Mouse (Mus musculus) liver, embryonic 15.5 days (tissue): ENCODE results near the gene Nemp1. TPM values are rescaled to one million over a fixed set of nuclear protein-coding genes. Genes with fewer than 3 reads are reported as not detected.

Experiments used
- ATAC-seq: fragments of 200-750 bp; cut with Nextera tagmentation; 2 replicates; pipeline ENCODE4 v1.8.0; 2017; ENCODE audit warnings: moderate number of reproducible peaks, mild to moderate bottlenecking, moderate library complexity; ENCODE audit not compliant: insufficient read depth
- H3K27ac ChIP-seq: fragments of 300-500 bp; sonication (generic); replicated peaks from 2 replicates; pipeline ENCODE4 v1.5.1; 2015; ENCODE audit warnings: mild to moderate bottlenecking, inconsistent platforms
- H3K27me3 ChIP-seq: fragments of 300-500 bp; sonication (generic); 2 replicates; pipeline ENCODE4 v1.6.1; 2015; ENCODE audit warnings: mild to moderate bottlenecking, inconsistent platforms
- H3K36me3 ChIP-seq: fragments of 300-500 bp; sonication (generic); replicated peaks from 2 replicates; pipeline ENCODE4 v1.6.1; 2015; ENCODE audit warnings: moderate library complexity, mild to moderate bottlenecking, inconsistent platforms
- H3K4me1 ChIP-seq: fragments of 300-500 bp; sonication (generic); replicated peaks from 2 replicates; pipeline ENCODE4 v1.6.1; 2015; ENCODE audit warnings: inconsistent platforms
- H3K4me2 ChIP-seq: fragments of 300-500 bp; sonication (generic); 2 replicates; pipeline ENCODE4 v1.6.1; 2015; ENCODE audit warnings: moderate library complexity, mild to moderate bottlenecking, inconsistent platforms
- H3K4me3 ChIP-seq: fragments of 300-500 bp; sonication (generic); replicated peaks from 2 replicates; pipeline ENCODE4 v1.5.1; 2015; ENCODE audit warnings: mild to moderate bottlenecking, inconsistent platforms
- H3K9ac ChIP-seq: fragments of 300-500 bp; sonication (generic); 2 replicates; pipeline ENCODE4 v1.6.1; 2015; ENCODE audit warnings: moderate library complexity, mild to moderate bottlenecking, inconsistent platforms
- H3K9me3 ChIP-seq: fragments of 300-500 bp; sonication (generic); replicated peaks from 2 replicates; pipeline ENCODE4 v1.6.1; 2016; ENCODE audit warnings: inconsistent platforms
- WGBS: fragments of 180-500 bp; shearing (Covaris S2); methylation state at CpG from one replicate; pipeline ENCODE4 v1.1.7; 2015; ENCODE audit warnings: mixed read lengths; ENCODE audit not compliant: insufficient replicate concordance; 5-methylcytosine and 5-hydroxymethylcytosine counted together
- polyA plus RNA-seq: library from polyadenylated mRNA; unstranded; fragments of >200 nt; fragmentation: Nextera tagmentation; extraction: Ambion mirVana; gene quantifications from 2 replicates; pipeline ENCODE4 v1.2.1, GENCODE M21; 2015

The Nemp1 gene
- polyA plus RNA-seq, 1 experiment from 2014 or later: 5.7 TPM

DNA sequence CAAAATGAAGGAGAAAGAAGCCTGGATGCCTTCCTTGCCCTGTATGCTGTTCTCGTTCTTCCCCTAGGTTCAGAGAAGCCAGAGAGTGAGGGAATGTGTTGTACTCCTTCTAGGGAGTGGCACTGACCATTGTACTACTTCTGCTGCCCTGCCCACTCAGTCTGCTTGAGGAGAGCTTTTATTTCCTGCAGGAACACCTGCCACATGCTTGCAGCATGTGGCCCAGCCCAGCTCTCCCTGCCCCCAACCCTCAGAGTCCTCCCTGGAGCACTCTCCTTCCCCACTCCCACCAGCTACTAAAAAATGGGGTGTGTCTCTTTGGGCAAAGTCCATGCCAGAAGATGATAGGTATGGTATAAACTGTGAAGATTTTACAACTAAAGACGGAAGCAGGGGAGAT is 37.6 kb downstream of the Nemp1 start:
- 0 out of 2 replicates have a peak, but pooled peaks cover under 1% of the 10 kb centered on the region for H3K36me3 ChIP-seq
- H3K9ac ChIP-seq: no peak overlapping the region
- ATAC-seq: no peak
- H3K27ac ChIP-seq: no peak overlapping the region
- H3K4me2 ChIP-seq: no peak overlapping the region
- no peaks in the 10 kb centered on the region for H3K9me3 ChIP-seq
- H3K4me3 ChIP-seq: no peak overlapping the region
- 0 out of 2 replicates have a peak, but pooled peaks cover 2% of the 10 kb centered on the region for H3K27me3 ChIP-seq
- 41% methylated on average over 2 of the region's 2 CpGs for WGBS
- no peaks in the 10 kb centered on the region; the same call in 1 of the 2 replicates for H3K4me1 ChIP-seq

DNA sequence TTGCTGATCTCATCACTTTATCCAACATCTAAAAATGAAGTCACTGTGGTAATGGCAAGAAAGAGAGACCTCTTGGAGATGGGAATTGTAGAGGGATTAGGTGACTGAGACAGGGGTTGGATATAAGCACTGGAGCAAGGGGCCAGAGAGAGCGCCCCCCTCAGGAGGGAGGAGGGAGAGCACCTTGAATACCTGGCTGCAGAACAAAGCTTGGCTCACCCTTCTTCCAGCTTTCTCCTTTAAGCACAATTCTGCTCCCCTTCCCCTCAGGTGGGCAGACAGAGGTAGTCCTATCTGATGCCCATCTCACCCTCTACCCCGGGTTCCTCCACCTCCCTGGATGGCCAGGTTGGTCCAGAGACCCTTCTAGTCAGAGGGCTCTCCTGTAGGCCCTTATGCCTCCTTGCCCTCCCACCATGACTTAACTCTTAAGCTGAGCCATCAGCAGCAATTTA is 38.1 kb downstream of the Nemp1 start, which contains the start of gene Myo1a:
Gene Myo1a (plus strand): TSS at position 405 of the 455 bp plus-strand sequence.
- H3K9ac ChIP-seq: no peak within 1 kb of the TSS
- no peak within 1 kb of the TSS for H3K4me3 ChIP-seq
- H3K4me2 ChIP-seq: no peak within 1 kb of the TSS
- no peaks in the 10 kb centered on the region; the same call in 1 of the 2 replicates for H3K4me1 ChIP-seq
- H3K36me3 ChIP-seq: no peaks in the 10 kb centered on the region
- WGBS: 43% methylated on average over 2 of the region's 2 CpGs
- 0 out of 2 replicates have a peak, but pooled peaks cover 2% of the 10 kb centered on the region for H3K27me3 ChIP-seq
- ATAC-seq: no peak
- H3K9me3 ChIP-seq: no peaks in the 10 kb centered on the region
- H3K27ac ChIP-seq: no peak within 1 kb of the TSS

DNA sequence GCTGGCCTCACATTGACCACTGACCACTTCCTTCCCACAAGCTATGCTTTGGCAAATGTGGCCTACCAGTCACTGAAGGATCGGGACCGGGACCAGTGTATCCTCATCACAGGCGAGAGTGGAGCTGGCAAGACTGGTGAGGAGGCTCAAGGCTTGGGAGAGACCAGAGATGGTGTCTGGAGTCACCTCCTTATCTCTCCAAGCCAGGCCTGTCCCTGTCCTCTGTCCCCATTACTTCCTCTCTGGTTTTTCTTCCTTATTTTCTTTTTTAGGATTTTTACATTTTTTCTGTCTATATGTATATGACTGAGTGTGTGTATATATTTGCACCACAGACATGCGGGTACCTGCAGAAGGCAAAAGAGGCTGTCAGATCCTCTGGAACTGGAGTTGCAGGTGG is 39.1 kb downstream of the Nemp1 start:
- WGBS: 38% methylated on average over 4 of the region's 4 CpGs
- H3K4me1 ChIP-seq: no peaks in the 10 kb centered on the region; the same call in 1 of the 2 replicates
- no peak overlapping the region for H3K4me2 ChIP-seq
- no peak overlapping the region for H3K27ac ChIP-seq
- no peak overlapping the region for H3K9ac ChIP-seq
- H3K36me3 ChIP-seq: no peaks in the 10 kb centered on the region
- H3K27me3 ChIP-seq: 0 out of 2 replicates have a peak, but pooled peaks cover 2% of the 10 kb centered on the region
- no peaks in the 10 kb centered on the region for H3K9me3 ChIP-seq
- no peak for ATAC-seq
- H3K4me3 ChIP-seq: no peak overlapping the region

DNA sequence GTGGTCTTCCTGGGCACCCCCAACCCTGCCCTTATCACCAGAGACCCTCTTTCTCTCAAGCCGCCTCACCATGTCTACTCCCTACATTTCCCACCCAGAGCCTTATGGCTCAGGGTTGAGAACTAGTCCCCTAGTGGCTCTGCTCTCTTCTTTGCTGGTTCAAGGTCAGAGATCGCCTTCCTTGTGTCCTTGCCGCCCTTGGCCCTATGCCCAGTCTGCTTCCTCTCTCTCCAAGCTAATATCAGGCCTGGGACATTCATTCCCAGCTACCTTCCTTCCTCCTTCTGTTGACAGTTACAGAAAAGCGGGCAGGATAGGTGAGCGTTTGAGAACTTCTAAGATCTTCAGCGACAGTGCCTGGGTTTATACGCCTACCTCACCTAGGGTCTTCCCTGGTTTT is 41.0 kb downstream of the Nemp1 start:
- 63% methylated on average over 7 of the region's 7 CpGs for WGBS
- Histone ChIP-seq H3K4me1 (no peaks in the 10 kb centered on the region; the same call in 1 of the 2 replicates), H3K36me3 (no peaks in the 10 kb centered on the region), H3K27ac (no peak overlapping the region), H3K4me3 (no peak overlapping the region), H3K9ac (no peak overlapping the region), H3K4me2 (no peak overlapping the region), H3K9me3 (no peaks in the 10 kb centered on the region), H3K27me3 (0 out of 2 replicates have a peak, but pooled peaks cover 2% of the 10 kb centered on the region)
- ATAC-seq: no peak

DNA sequence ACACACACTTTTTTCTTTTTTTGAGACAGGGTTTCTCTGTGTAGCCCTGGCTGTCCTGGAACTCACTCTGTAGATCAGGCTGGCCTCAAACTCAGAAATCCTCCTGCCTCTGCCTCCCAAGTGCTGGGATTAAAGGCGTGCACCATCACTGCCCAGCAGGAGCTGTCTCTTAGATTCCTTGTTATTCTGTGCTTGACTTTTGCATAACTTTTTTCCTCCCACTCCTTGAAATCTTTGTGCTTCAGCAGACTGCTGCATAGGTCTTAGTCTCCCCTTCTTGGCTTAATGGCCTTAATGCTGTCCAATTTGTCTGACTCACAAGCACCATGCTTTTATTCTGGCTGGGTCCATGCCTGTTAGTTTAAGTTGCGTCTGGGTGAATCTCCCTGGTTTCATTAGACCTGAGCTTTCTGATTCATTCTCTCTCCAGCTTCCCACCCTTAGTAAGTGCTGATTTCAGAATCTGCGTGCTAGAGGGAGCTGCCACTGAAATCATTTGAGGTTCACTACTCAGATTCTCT is 42.2 kb downstream of the Nemp1 start:
- peaks cover 6% of the 10 kb centered on the region; the same call in 1 of the 2 replicates for H3K27me3 ChIP-seq
- 67% methylated on average over 3 of the region's 3 CpGs for WGBS
- H3K27ac ChIP-seq: no peak overlapping the region

DNA sequence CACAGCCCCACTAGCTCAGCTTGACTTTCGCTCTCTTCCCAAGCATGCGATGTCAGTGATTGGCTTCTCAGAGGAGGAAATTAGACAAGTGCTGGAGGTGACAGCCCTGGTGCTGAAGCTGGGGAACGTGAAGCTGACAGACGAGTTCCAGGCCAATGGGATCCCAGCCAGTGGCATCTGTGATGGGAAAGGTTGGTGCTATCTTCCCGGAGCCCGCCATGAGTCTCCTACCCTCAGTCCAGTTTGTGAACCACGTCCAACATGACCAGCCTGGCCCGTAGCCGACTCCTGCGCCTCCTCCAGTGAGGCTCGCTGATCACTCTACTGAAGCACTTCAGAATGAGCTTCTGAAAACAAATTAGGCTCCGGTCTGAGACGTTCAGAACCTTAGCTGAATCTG is 43.6 kb downstream of the Nemp1 start:
- no peaks in the 10 kb centered on the region for H3K36me3 ChIP-seq
- ATAC-seq: no peak
- H3K9ac ChIP-seq: no peak overlapping the region
- H3K4me3 ChIP-seq: no peak overlapping the region
- 69% methylated on average over 13 of the region's 13 CpGs for WGBS
- H3K27ac ChIP-seq: no peak overlapping the region
- peaks cover 6% of the 10 kb centered on the region; the same call in 1 of the 2 replicates for H3K27me3 ChIP-seq
- H3K4me2 ChIP-seq: no peak overlapping the region
- H3K9me3 ChIP-seq: no peaks in the 10 kb centered on the region
- no peaks in the 10 kb centered on the region; the same call in 1 of the 2 replicates for H3K4me1 ChIP-seq

More for the DNA sequence above, 42.2 kb downstream of the Nemp1 start:
- no peak overlapping the region for H3K4me3 ChIP-seq
- no peak overlapping the region for H3K4me2 ChIP-seq
- H3K9ac ChIP-seq: no peak overlapping the region
- ATAC-seq: no peak
- no peaks in the 10 kb centered on the region for H3K36me3 ChIP-seq
- no peaks in the 10 kb centered on the region; the same call in 1 of the 2 replicates for H3K4me1 ChIP-seq
- no peaks in the 10 kb centered on the region for H3K9me3 ChIP-seq

DNA sequence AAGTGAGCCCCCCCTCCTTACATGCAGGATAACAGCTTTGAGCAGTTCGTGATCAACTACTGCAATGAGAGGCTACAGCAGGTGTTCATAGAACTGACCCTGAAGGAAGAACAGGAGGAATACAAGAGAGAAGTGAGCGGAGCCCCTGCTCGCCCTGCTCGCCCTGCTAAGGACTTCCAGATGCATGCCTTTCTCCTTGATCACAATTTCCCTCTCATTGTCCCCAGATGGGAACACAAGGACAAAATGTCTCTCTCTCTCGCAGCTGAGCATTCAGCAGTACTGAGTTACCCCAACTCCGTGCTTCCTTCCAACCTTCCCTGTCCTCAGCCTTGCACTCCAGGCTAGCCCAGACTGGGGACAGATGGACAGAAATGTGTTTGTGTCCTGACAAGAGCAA is 46.0 kb downstream of the Nemp1 start:
- 70% methylated on average over 6 of the region's 6 CpGs for WGBS
- ATAC-seq: no peak
- H3K27ac ChIP-seq: no peak overlapping the region

DNA sequence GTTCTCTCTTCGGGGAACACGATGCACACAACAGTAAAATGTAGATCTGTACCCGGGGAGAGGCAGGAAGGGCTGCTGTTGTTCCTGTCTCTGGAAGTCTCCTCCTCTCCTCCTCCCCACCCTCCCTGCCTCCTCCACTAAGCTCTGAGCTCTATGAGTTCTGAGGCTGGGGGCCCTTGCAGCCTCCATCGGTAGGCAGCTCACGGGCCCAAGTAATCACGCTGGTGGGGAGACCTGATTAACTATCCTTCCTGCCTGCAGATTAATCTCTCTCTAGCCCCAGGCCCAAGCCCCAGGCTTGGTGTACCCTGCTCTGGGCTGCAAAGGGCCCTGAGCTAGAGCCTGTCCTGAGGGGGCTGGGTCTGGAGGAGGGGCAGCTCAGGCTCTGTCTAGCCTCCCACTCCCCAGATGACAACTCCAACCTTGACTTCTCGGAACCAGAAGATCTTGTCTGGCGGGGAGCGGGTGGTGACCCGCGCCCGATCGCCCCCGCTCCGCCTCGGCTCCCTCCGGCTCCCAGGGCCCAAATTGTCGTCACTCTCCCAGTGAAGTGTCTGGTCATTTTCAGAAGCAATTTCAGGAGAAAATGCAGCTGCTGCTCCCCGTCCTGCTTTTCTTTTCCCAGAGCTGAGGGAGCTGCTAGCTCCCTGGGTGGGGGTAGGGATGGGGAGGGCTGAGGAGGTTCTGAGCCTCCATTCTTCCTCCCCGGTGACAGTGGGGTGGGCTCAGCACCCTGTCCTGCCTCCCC is 55.1 kb downstream of the Nemp1 start:
- H3K36me3 ChIP-seq: no peaks in the 10 kb centered on the region
- no peak overlapping the region for H3K27ac ChIP-seq
- peaks cover 34% of the 10 kb centered on the region for H3K4me1 ChIP-seq
- no peak for ATAC-seq
- H3K9me3 ChIP-seq: no peaks in the 10 kb centered on the region
- no peak overlapping the region for H3K9ac ChIP-seq
- no peak overlapping the region; the same call in 1 of the 2 replicates for H3K4me2 ChIP-seq
- WGBS: 22% methylated on average over 20 of the region's 20 CpGs
- H3K4me3 ChIP-seq: no peak overlapping the region
- peaks cover 56% of the 10 kb centered on the region for H3K27me3 ChIP-seq

More for the DNA sequence above, 46.0 kb downstream of the Nemp1 start:
- Histone ChIP-seq H3K9ac (no peak overlapping the region), H3K4me3 (no peak overlapping the region), H3K9me3 (no peaks in the 10 kb centered on the region), H3K27me3 (peaks cover 6% of the 10 kb centered on the region; the same call in 1 of the 2 replicates), H3K36me3 (no peaks in the 10 kb centered on the region), H3K4me2 (no peak overlapping the region), H3K4me1 (no peaks in the 10 kb centered on the region)

DNA sequence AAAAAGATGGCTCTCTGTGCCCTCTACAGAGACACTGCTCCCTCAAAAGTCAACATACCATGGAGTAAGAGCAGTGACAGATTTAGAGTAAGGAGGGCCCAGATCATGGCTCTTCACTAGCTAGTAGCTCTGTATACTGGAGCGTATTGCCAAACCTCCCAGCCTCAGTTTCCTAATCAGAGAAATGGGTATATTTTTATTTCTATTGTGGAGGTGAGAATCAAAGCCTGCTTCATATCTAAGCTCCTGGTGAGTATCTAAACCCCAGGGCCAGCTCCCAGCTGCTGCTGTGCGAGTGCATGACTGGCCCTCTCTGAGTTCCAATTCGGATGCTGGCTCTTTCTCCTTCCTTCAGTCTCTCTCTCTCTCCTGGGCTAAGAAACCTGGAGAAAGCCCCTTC is 57.5 kb downstream of the Nemp1 start, which contains the start of gene Tac2:
Gene Tac2 (plus strand): TSS at position 301 of the 400 bp plus-strand sequence.
- H3K4me1 ChIP-seq: peaks cover 53% of the 10 kb centered on the region
- no peaks in the 10 kb centered on the region for H3K36me3 ChIP-seq
- no peak within 1 kb of the TSS for H3K27ac ChIP-seq
- peak within 1 kb of the TSS; percentile 46 for H3K4me2 ChIP-seq
- H3K27me3 ChIP-seq: peaks cover 56% of the 10 kb centered on the region
- 53% methylated on average over 3 of the region's 3 CpGs for WGBS
- H3K9ac ChIP-seq: no peak within 1 kb of the TSS
- peak within 1 kb of the TSS; percentile 21; the same call in 1 of the 2 replicates for H3K4me3 ChIP-seq
- no peaks in the 10 kb centered on the region for H3K9me3 ChIP-seq
- ATAC-seq: no peak

DNA sequence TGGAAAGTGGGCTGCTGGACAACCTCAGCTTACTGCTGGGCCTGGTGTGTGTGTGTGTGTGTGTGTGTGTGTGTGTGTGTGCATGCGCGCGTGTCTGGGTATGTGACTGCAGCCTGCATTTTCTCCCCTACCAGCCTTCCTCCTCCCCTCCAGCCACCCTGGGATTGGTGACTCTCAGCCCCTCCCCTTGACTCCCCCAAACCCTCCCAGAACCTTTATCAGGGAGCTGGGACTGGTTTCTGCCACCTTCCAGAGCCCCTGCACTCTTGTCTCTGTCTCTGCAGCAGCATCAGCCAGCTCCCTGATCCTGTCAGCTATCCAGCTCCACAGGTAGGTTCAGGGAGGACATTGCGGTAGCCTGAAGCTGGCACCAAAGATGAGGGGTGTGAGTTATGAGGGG is 58.4 kb downstream of the Nemp1 start:
- WGBS: 55% methylated on average over 4 of the region's 4 CpGs
- no peak overlapping the region for H3K27ac ChIP-seq
- H3K9ac ChIP-seq: no peak overlapping the region
- no peaks in the 10 kb centered on the region for H3K36me3 ChIP-seq
- peak overlapping the region; percentile 21; the same call in 1 of the 2 replicates for H3K4me3 ChIP-seq
- peaks cover 61% of the 10 kb centered on the region for H3K4me1 ChIP-seq
- H3K27me3 ChIP-seq: peaks cover 47% of the 10 kb centered on the region
- peak overlapping the region; percentile 46 for H3K4me2 ChIP-seq
- ATAC-seq: peak; percentile 62
- H3K9me3 ChIP-seq: no peaks in the 10 kb centered on the region

DNA sequence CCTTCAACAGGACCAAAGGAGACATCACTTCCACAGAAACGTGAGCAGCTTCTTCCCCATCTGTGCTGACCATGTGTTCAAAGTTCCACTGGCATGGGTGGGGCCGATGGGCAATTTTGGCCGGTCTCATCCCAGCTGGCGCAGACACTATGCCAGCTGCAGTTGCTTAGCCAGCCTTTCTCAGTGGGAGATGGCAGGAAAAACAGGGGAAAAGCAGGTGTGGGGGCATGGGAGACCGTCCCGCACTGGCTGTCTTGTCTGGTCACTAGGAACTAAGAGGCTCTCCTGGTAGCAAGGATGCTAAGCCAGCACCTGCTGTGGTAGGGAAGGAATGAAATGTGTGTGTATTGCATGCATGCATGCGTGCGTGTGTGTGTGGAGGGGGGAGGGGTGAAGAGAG is 61.7 kb downstream of the Nemp1 start:
- H3K4me3 ChIP-seq: no peak overlapping the region
- peak overlapping the region; percentile 6; the same call in 1 of the 2 replicates for H3K9ac ChIP-seq
- H3K4me2 ChIP-seq: peak overlapping the region; percentile 27
- no peak for ATAC-seq
- WGBS: 62% methylated on average over 8 of the region's 8 CpGs
- H3K36me3 ChIP-seq: no peaks in the 10 kb centered on the region
- H3K27ac ChIP-seq: no peak overlapping the region
- peaks cover 80% of the 10 kb centered on the region for H3K4me1 ChIP-seq
- H3K27me3 ChIP-seq: peaks cover 14% of the 10 kb centered on the region
- H3K9me3 ChIP-seq: no peaks in the 10 kb centered on the region
